Mouse (Mus musculus): ENCODE data around the gene Bloc1s2. TPM values are rescaled to one million over a fixed set of nuclear protein-coding genes. Genes with fewer than 3 reads are reported as not detected.

Bloc1s2 gene
- total and polyA plus RNA-seq, 3 experiments = 92.4 to 115 (median 96.3) TPM

DNA sequence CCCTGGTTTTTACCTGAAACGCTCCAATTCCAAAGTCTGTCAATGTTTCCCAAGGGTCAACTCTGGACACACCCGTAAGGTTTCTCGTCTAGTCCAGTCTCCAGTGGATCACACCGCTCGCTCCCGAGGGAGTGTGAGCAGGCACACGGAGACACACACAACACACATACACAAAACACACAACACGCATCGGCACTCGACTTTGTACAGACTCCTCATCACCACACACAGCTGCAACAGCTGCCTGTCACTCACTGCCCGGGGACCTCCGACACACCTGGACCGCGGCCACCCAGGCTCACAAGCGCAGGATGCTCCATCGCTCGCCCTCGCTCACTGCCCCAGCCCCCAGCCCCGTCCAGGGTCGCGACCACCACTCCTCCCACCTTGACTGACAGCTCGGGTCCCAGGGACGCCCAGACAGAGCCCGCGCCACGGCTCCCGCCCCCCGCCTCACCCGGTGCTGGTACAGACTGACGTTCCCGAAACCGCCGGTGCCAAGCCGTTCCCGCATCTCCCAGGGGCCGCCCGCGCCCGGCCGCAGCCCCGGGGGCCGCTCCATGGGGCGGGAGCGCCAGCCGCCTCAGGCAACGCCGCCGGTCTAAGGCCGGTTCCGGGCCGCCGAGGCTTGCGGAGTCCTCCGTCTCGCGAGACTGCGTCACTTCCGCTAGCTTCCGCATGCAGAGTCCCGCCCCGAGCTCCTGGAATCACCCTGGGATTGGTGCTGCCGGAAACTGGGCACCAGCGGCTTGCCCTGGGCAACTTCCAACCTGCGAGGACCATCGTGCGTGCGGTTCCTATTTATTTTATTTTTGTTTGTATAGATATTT lies 39.2 kb downstream of the Bloc1s2 start, which contains the start of gene Chuk:
TSS of gene Chuk (minus strand) at position 650 of the 830 bp plus-strand sequence.
- no peak within 1 kb of the TSS for H3K27ac ChIP-seq (ENCODE audit: insufficient read depth, low read depth)
- peaks cover 33% of the 10 kb centered on the region for H3K79me2 ChIP-seq (replicated peaks; ENCODE audit: control insufficient read depth, extremely low read depth, insufficient read depth, poor library complexity, severe bottlenecking)
- peak within 1 kb of the TSS; percentile 83 for H3K4me2 ChIP-seq (ENCODE audit: insufficient read depth, low read depth, poor library complexity, severe bottlenecking)
- in situ Hi-C loops (cut with MboI; ENCODE audit: low pct_ligation_motif_present, low pct_unique_long_range_greater_than_20kb, low sequenced_read_pairs) = no loop called here
- no peak for TF ChIP-seq BHLHE40 (IDR thresholded peaks at IDR 0.05; ENCODE audit: low read depth, low read length)
- peak; percentile 96 for TF ChIP-seq POLR2A (IDR thresholded peaks at IDR 0.05; ENCODE audit: low read depth, low read length)
- TF ChIP-seq SMC3 (IDR thresholded peaks at IDR 0.05; ENCODE audit: low read depth, low read length) = no peak
- TF ChIP-seq MAZ (IDR thresholded peaks at IDR 0.05; ENCODE audit: low read depth, low read length) = no peak
- 0 out of 2 replicates have a peak, but pooled peaks have one; percentile 5 for TF ChIP-seq CHD1 (IDR thresholded peaks at IDR 0.05; ENCODE audit: low read depth, low read length)
- peak; percentile 70; the same call in 1 of the 2 replicates for TF ChIP-seq KAT2A (IDR thresholded peaks at IDR 0.05; ENCODE audit: insufficient replicate concordance, low read length)
- TF ChIP-seq ZKSCAN1 (IDR thresholded peaks at IDR 0.05; ENCODE audit: borderline replicate concordance, low read depth, low read length) = no peak
- TF ChIP-seq USF2 (conservative IDR thresholded peaks at IDR 0.05; ENCODE audit: low read depth, low read length) = no peak
- peak; percentile 66 for TF ChIP-seq TBP (conservative IDR thresholded peaks at IDR 0.05; ENCODE audit: low read depth, low read length)
- TF ChIP-seq HCFC1 (IDR thresholded peaks at IDR 0.05; ENCODE audit: low read depth, low read length) = peak; percentile 84
- no peak for TF ChIP-seq ZC3H11A (IDR thresholded peaks at IDR 0.05; ENCODE audit: low read depth, low read length)
- no peak for TF ChIP-seq JUND (conservative IDR thresholded peaks at IDR 0.05; ENCODE audit: low read depth, low read length)
- no peak for TF ChIP-seq UBTF (IDR thresholded peaks at IDR 0.05; ENCODE audit: low read depth, low read length)
- TF ChIP-seq MYC (IDR thresholded peaks at IDR 0.05; ENCODE audit: low read depth, low read length) = no peak
- no peak for TF ChIP-seq CTCF (conservative IDR thresholded peaks at IDR 0.05 in 1 of 2, IDR thresholded peaks at IDR 0.05 in 1 of 2; ENCODE audit: low read depth in 2 of 2, low read length in 2 of 2)
- TF ChIP-seq NRF1 (IDR thresholded peaks at IDR 0.05; ENCODE audit: low read depth, low read length) = no peak
- TF ChIP-seq ELF1 (IDR thresholded peaks at IDR 0.05; ENCODE audit: low read depth, low read length) = peak; percentile 93
- no peak for TF ChIP-seq RCOR1 (conservative IDR thresholded peaks at IDR 0.05; ENCODE audit: low read depth, low read length)
- peak; percentile 42; the same call in 1 of the 2 replicates for TF ChIP-seq MEF2A (IDR thresholded peaks at IDR 0.05; ENCODE audit: borderline replicate concordance, low read depth, low read length)
- TF ChIP-seq GABPA (IDR thresholded peaks at IDR 0.05; ENCODE audit: insufficient replicate concordance, low read depth, low read length) = no peak
- peak; percentile 89 for TF ChIP-seq TCF12 (IDR thresholded peaks at IDR 0.05; ENCODE audit: low read depth, low read length)
- TF ChIP-seq RAD21 (IDR thresholded peaks at IDR 0.05; ENCODE audit: low read depth, low read length) = no peak
- no peak for TF ChIP-seq USF1 (IDR thresholded peaks at IDR 0.05; ENCODE audit: low read depth, low read length)
- peak; percentile 42; the same call in 1 of the 2 replicates for TF ChIP-seq MAX (IDR thresholded peaks at IDR 0.05; ENCODE audit: low read length)
- TF ChIP-seq ZMIZ1 (IDR thresholded peaks at IDR 0.05; ENCODE audit: low read depth, low read length) = peak; percentile 94
- TF ChIP-seq SIN3A (IDR thresholded peaks at IDR 0.05; ENCODE audit: low read length) = peak; percentile 91
- TF ChIP-seq PAX5 (IDR thresholded peaks at IDR 0.05; ENCODE audit: low read length) = no peak
- TF ChIP-seq NELFE (IDR thresholded peaks at IDR 0.05; ENCODE audit: low read depth, low read length) = peak; percentile 91
- TF ChIP-seq MXI1 (IDR thresholded peaks at IDR 0.05; ENCODE audit: low read depth, low read length) = peak; percentile 87; the same call in 1 of the 2 replicates
- no peak for TF ChIP-seq E2F4 (IDR thresholded peaks at IDR 0.05; ENCODE audit: insufficient replicate concordance, low read depth, low read length)
- peak; percentile 99 for TF ChIP-seq CHD2 (IDR thresholded peaks at IDR 0.05; ENCODE audit: low read length)
- peak; percentile 89 for TF ChIP-seq POLR2AphosphoS2 (IDR thresholded peaks at IDR 0.05; ENCODE audit: low read depth, low read length)
- TF ChIP-seq IRF4 (IDR thresholded peaks at IDR 0.05; ENCODE audit: low read depth, low read length) = peak; percentile 45; the same call in 1 of the 2 replicates
- TF ChIP-seq ETS1 (conservative IDR thresholded peaks at IDR 0.05; ENCODE audit: low read depth, low read length) = no peak
- no peaks in the 10 kb centered on the region for H3K27me3 ChIP-seq (replicated peaks)
- dilution Hi-C loops (cut with MboI; ENCODE audit: extremely low pct_ligation_motif_present, extremely low pct_unique_long_range_greater_than_20kb, low sequenced_read_pairs) = no loop called here
- DNase-seq (ENCODE audit: extremely low read depth) = peak; percentile 95
- H3K9ac ChIP-seq (ENCODE audit: insufficient read depth, low read depth) = peak within 1 kb of the TSS; percentile 97
- peak within 1 kb of the TSS; percentile 95 to 100 (median 97) for H3K4me3 ChIP-seq (replicated peaks in 1 of 3; ENCODE audit: low read depth in 2 of 3, low read length in 2 of 3, poor library complexity in 1 of 3)
- no peaks in the 10 kb centered on the region for H3K9me3 ChIP-seq (replicated peaks; ENCODE audit: low read length)
- H3K36me3 ChIP-seq (replicated peaks in 1 of 2; ENCODE audit: control insufficient read depth in 1 of 2, insufficient read depth in 1 of 2, low read length in 1 of 2) = peaks cover 8 to 44% of the 10 kb centered on the region in 2 experiments
- peaks cover 6 to 35% of the 10 kb centered on the region in 2 experiments for H3K4me1 ChIP-seq (ENCODE audit: control insufficient read depth in 1 of 2, insufficient read depth in 2 of 2)
